Mouse (Mus musculus) brain, adult 2 months (tissue): ENCODE results near the gene Slamf9.

Experiments
- DNase-seq: peaks from one replicate; pipeline ENCODE4 v3.0.0; 2011; ENCODE audit warnings: low read depth, low spot score

Gene Slamf9

GRCm38 (mm10) chr1:172475054-172475741 is at the start of gene Slamf9:
Gene Slamf9 (plus strand): TSS chr1:172475358.
- peak; percentile 45 for DNase-seq

- no peak for DNase-seq
These were observed 48.7 kb upstream of the Slamf9 start for GRCm38 (mm10) chr1:172426419-172426818.

- no peak for DNase-seq
These were observed 47.3 kb upstream of the Slamf9 start for GRCm38 (mm10) chr1:172427841-172428240.

- no peak for DNase-seq
These were observed 46.5 kb upstream of the Slamf9 start for GRCm38 (mm10) chr1:172428614-172429013.

GRCm38 (mm10) chr1:172430731-172431220 is 44.4 kb upstream of the Slamf9 start:
- DNase-seq: no peak

- peak; percentile 8 for DNase-seq
These were observed 43.1 kb upstream of the Slamf9 start for GRCm38 (mm10) chr1:172431836-172432586.

GRCm38 (mm10) chr1:172432587-172432955 is 42.6 kb upstream of the Slamf9 start:
- no peak for DNase-seq

GRCm38 (mm10) chr1:172433012-172433850 is 41.9 kb upstream of the Slamf9 start:
- DNase-seq: no peak

GRCm38 (mm10) chr1:172433851-172434165 is 41.4 kb upstream of the Slamf9 start:
- no peak for DNase-seq

GRCm38 (mm10) chr1:172436785-172437184 is 38.4 kb upstream of the Slamf9 start:
- DNase-seq: peak; percentile 8

GRCm38 (mm10) chr1:172438621-172439020 is 36.5 kb upstream of the Slamf9 start:
- DNase-seq: no peak

- DNase-seq: no peak
These were observed 34.6 kb upstream of the Slamf9 start for GRCm38 (mm10) chr1:172440521-172440920.

- no peak for DNase-seq
These were observed 33.2 kb upstream of the Slamf9 start for GRCm38 (mm10) chr1:172441935-172442445.

- DNase-seq: no peak
These were observed 24.9 kb upstream of the Slamf9 start for GRCm38 (mm10) chr1:172450226-172450625.

GRCm38 (mm10) chr1:172450848-172451470 is 24.2 kb upstream of the Slamf9 start:
- DNase-seq: no peak

- DNase-seq: no peak
These were observed 22.2 kb upstream of the Slamf9 start for GRCm38 (mm10) chr1:172452911-172453310.

- no peak for DNase-seq
These were observed 21.3 kb upstream of the Slamf9 start for GRCm38 (mm10) chr1:172453810-172454209.

GRCm38 (mm10) chr1:172455416-172455815 is 19.7 kb upstream of the Slamf9 start:
- DNase-seq: no peak

- peak; percentile 25 for DNase-seq
These were observed 19.0 kb upstream of the Slamf9 start for GRCm38 (mm10) chr1:172456001-172456677.

GRCm38 (mm10) chr1:172457196-172457595 is 18.0 kb upstream of the Slamf9 start:
- no peak for DNase-seq

GRCm38 (mm10) chr1:172458041-172458440 is 17.1 kb upstream of the Slamf9 start:
- DNase-seq: no peak
